Mouse (Mus musculus) stomach, postnatal 0 days (tissue): ENCODE data around the gene Tef.

ENCODE experiments used
- CTCF ChIP-seq: IDR thresholded peaks from 2 replicates; pipeline ENCODE4 v1.5.1; 2016; ENCODE audit warnings: antibody characterized with exemption, low read depth, mild to moderate bottlenecking, moderate library complexity
- EP300 ChIP-seq: optimal IDR thresholded peaks from 2 replicates; pipeline ENCODE3; 2016; ENCODE audit warnings: antibody characterized with exemption

DNA sequence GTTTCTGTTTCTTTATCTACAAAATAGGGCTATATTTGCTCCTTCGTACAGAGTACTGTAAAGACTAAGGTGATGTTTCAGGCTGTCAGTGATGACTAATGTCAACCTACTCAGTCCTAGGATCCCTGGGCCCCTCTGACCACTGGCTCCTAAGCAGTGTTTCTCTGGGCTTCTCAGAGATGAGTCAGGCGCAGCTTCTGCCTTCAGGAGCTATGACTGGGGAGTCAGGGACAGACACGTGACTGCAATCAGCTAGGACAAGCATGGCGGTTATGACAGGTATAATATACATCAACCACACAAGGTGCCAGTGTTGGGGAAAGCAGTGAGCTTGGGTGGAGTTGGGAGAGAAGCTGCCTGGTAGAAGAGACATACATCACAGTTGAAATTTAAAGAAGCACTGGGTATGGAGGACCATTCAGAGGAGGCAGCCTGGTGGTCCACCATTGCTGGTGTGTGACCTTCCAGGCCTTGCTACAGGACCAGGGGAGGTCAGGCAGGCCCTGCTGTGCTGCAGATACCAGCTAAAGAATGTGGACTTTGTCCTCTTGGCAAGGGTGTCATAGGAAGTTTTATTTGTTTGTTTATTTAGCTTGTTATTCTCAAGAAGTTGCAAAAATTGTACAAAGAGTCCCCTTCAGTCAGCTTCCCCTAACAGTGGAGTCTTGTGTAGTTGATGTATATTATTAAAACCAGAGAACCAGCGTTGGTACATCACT lies 41.7 kb upstream of the Tef start:
- TF ChIP-seq CTCF (no peak), EP300 (no peak)
